Mouse (Mus musculus): ENCODE results near the gene Dll3. TPM values are rescaled to one million over a fixed set of nuclear protein-coding genes. Genes with fewer than 3 reads are reported as not detected.

The Dll3 gene
- polyA plus RNA-seq, 1 experiment from 2014 or later, result 16.3 TPM

GRCm38 (mm10) chr7:28338108-28338998 lies 36.3 kb upstream of the Dll3 start, which contains the start of gene Supt5:
TSS of gene Supt5 (minus strand) at chr7:28338746.
- Histone ChIP-seq H3K27ac (ENCODE audit: low read depth, low read length) (peak within 1 kb of the TSS; percentile 82), H3K4me2 (ENCODE audit: low read length) (peak within 1 kb of the TSS; percentile 84), H3K27me3 (replicated peaks; ENCODE audit: control insufficient read depth, insufficient read depth, low read length) (no peaks in the 10 kb centered on the region), H3K4me1 (ENCODE audit: control insufficient read depth, insufficient read depth, low read length) (0 out of 2 replicates have a peak, but pooled peaks cover 4% of the 10 kb centered on the region), H3K4me3 (ENCODE audit: low read depth, low read length) (peak within 1 kb of the TSS; percentile 91), H3K9ac (ENCODE audit: low read length) (peak within 1 kb of the TSS; percentile 97), H3K36me3 (ENCODE audit: control insufficient read depth, insufficient read depth, low read length) (peaks cover 8% of the 10 kb centered on the region; the same call in 1 of the 2 replicates), H3K9me3 (replicated peaks; ENCODE audit: control insufficient read depth, low read length) (no peaks in the 10 kb centered on the region)
- DNase-seq (ENCODE audit: low spot score) (peak; percentile 100), ATAC-seq (peak; percentile 99)
- under 1% methylated on average over 77 of the region's 77 CpGs for WGBS

- Histone ChIP-seq H3K36me3 (ENCODE audit: control insufficient read depth, insufficient read depth, low read length) (peaks cover 25% of the 10 kb centered on the region), H3K4me3 (ENCODE audit: low read depth, low read length) (no peak overlapping the region), H3K27me3 (replicated peaks; ENCODE audit: control insufficient read depth, insufficient read depth, low read length) (no peaks in the 10 kb centered on the region), H3K9ac (ENCODE audit: low read length) (no peak overlapping the region), H3K4me2 (ENCODE audit: low read length) (no peak overlapping the region), H3K9me3 (replicated peaks; ENCODE audit: control insufficient read depth, low read length) (no peaks in the 10 kb centered on the region), H3K27ac (ENCODE audit: low read depth, low read length) (no peak overlapping the region), H3K4me1 (ENCODE audit: control insufficient read depth, insufficient read depth, low read length) (0 out of 2 replicates have a peak, but pooled peaks cover 4% of the 10 kb centered on the region)
- DNase-seq (ENCODE audit: low spot score) (no peak), ATAC-seq (no peak)
- WGBS, result 83% methylated on average over 2 of the region's 2 CpGs
Observed at GRCm38 (mm10) chr7:28335471-28335870, 33.4 kb upstream of the Dll3 start.

GRCm38 (mm10) chr7:28334534-28334933 lies 32.5 kb upstream of the Dll3 start:
- 0 out of 2 replicates have a peak, but pooled peaks cover 4% of the 10 kb centered on the region for H3K4me1 ChIP-seq (ENCODE audit: control insufficient read depth, insufficient read depth, low read length)
- no peaks in the 10 kb centered on the region for H3K27me3 ChIP-seq (replicated peaks; ENCODE audit: control insufficient read depth, insufficient read depth, low read length)
- H3K36me3 ChIP-seq (ENCODE audit: control insufficient read depth, insufficient read depth, low read length), result peaks cover 34% of the 10 kb centered on the region
- H3K4me3 ChIP-seq (ENCODE audit: low read depth, low read length), result no peak overlapping the region
- 86% methylated on average over 4 of the region's 4 CpGs for WGBS
- no peak overlapping the region for H3K27ac ChIP-seq (ENCODE audit: low read depth, low read length)
- no peaks in the 10 kb centered on the region for H3K9me3 ChIP-seq (replicated peaks; ENCODE audit: control insufficient read depth, low read length)
- ATAC-seq (no peak), DNase-seq (ENCODE audit: low spot score) (no peak)
- no peak overlapping the region for H3K9ac ChIP-seq (ENCODE audit: low read length)
- no peak overlapping the region for H3K4me2 ChIP-seq (ENCODE audit: low read length)

- Histone ChIP-seq H3K36me3 (ENCODE audit: control insufficient read depth, insufficient read depth, low read length) (peaks cover 86% of the 10 kb centered on the region), H3K9ac (ENCODE audit: low read length) (no peak overlapping the region), H3K4me1 (ENCODE audit: control insufficient read depth, insufficient read depth, low read length) (no peaks in the 10 kb centered on the region), H3K4me3 (ENCODE audit: low read depth, low read length) (no peak overlapping the region), H3K4me2 (ENCODE audit: low read length) (no peak overlapping the region), H3K9me3 (replicated peaks; ENCODE audit: control insufficient read depth, low read length) (no peaks in the 10 kb centered on the region), H3K27me3 (replicated peaks; ENCODE audit: control insufficient read depth, insufficient read depth, low read length) (no peaks in the 10 kb centered on the region), H3K27ac (ENCODE audit: low read depth, low read length) (no peak overlapping the region)
- no peak for ATAC-seq
- DNase-seq (ENCODE audit: low spot score), result no peak
- 96% methylated on average over 2 of the region's 2 CpGs for WGBS
Observed at GRCm38 (mm10) chr7:28328260-28328659, 26.2 kb upstream of the Dll3 start.

- Histone ChIP-seq H3K4me3 (ENCODE audit: low read depth, low read length) (no peak overlapping the region), H3K27me3 (replicated peaks; ENCODE audit: control insufficient read depth, insufficient read depth, low read length) (no peaks in the 10 kb centered on the region), H3K36me3 (ENCODE audit: control insufficient read depth, insufficient read depth, low read length) (peaks cover 98% of the 10 kb centered on the region), H3K9me3 (replicated peaks; ENCODE audit: control insufficient read depth, low read length) (no peaks in the 10 kb centered on the region), H3K27ac (ENCODE audit: low read depth, low read length) (no peak overlapping the region), H3K9ac (ENCODE audit: low read length) (no peak overlapping the region), H3K4me1 (ENCODE audit: control insufficient read depth, insufficient read depth, low read length) (no peaks in the 10 kb centered on the region), H3K4me2 (ENCODE audit: low read length) (no peak overlapping the region)
- 85% methylated on average over 4 of the region's 4 CpGs for WGBS
- ATAC-seq, result no peak
- no peak for DNase-seq (ENCODE audit: low spot score)
Observed at GRCm38 (mm10) chr7:28326457-28326856, 24.4 kb upstream of the Dll3 start.

GRCm38 (mm10) chr7:28325293-28325692 lies 23.3 kb upstream of the Dll3 start:
- WGBS, result 94% methylated on average over 8 of the region's 8 CpGs
- no peak overlapping the region for H3K4me2 ChIP-seq (ENCODE audit: low read length)
- H3K4me3 ChIP-seq (ENCODE audit: low read depth, low read length), result no peak overlapping the region
- H3K4me1 ChIP-seq (ENCODE audit: control insufficient read depth, insufficient read depth, low read length), result no peaks in the 10 kb centered on the region
- H3K9me3 ChIP-seq (replicated peaks; ENCODE audit: control insufficient read depth, low read length), result no peaks in the 10 kb centered on the region
- no peak overlapping the region for H3K9ac ChIP-seq (ENCODE audit: low read length)
- ATAC-seq, result no peak
- DNase-seq (ENCODE audit: low spot score), result no peak
- H3K27me3 ChIP-seq (replicated peaks; ENCODE audit: control insufficient read depth, insufficient read depth, low read length), result no peaks in the 10 kb centered on the region
- peaks cover 98% of the 10 kb centered on the region for H3K36me3 ChIP-seq (ENCODE audit: control insufficient read depth, insufficient read depth, low read length)
- no peak overlapping the region for H3K27ac ChIP-seq (ENCODE audit: low read depth, low read length)

GRCm38 (mm10) chr7:28321974-28322720 lies 20.1 kb upstream of the Dll3 start:
- Histone ChIP-seq H3K9ac (ENCODE audit: low read length) (no peak overlapping the region), H3K4me3 (ENCODE audit: low read depth, low read length) (no peak overlapping the region), H3K4me1 (ENCODE audit: control insufficient read depth, insufficient read depth, low read length) (no peaks in the 10 kb centered on the region), H3K36me3 (ENCODE audit: control insufficient read depth, insufficient read depth, low read length) (peaks cover 99% of the 10 kb centered on the region), H3K27ac (ENCODE audit: low read depth, low read length) (no peak overlapping the region), H3K4me2 (ENCODE audit: low read length) (no peak overlapping the region), H3K27me3 (replicated peaks; ENCODE audit: control insufficient read depth, insufficient read depth, low read length) (no peaks in the 10 kb centered on the region), H3K9me3 (replicated peaks; ENCODE audit: control insufficient read depth, low read length) (no peaks in the 10 kb centered on the region)
- 96% methylated on average over 15 of the region's 15 CpGs for whole genome bisulfite sequencing
- ATAC-seq (no peak), DNase-seq (ENCODE audit: low spot score) (no peak)

- Histone ChIP-seq H3K4me2 (ENCODE audit: low read length) (no peak overlapping the region), H3K9ac (ENCODE audit: low read length) (no peak overlapping the region), H3K27ac (ENCODE audit: low read depth, low read length) (no peak overlapping the region), H3K4me1 (ENCODE audit: control insufficient read depth, insufficient read depth, low read length) (no peaks in the 10 kb centered on the region), H3K27me3 (replicated peaks; ENCODE audit: control insufficient read depth, insufficient read depth, low read length) (no peaks in the 10 kb centered on the region), H3K4me3 (ENCODE audit: low read depth, low read length) (no peak overlapping the region), H3K9me3 (replicated peaks; ENCODE audit: control insufficient read depth, low read length) (no peaks in the 10 kb centered on the region), H3K36me3 (ENCODE audit: control insufficient read depth, insufficient read depth, low read length) (peaks cover 97% of the 10 kb centered on the region)
- DNase-seq (ENCODE audit: low spot score) (no peak), ATAC-seq (no peak)
- 95% methylated on average over 17 of the region's 17 CpGs for WGBS
Observed at GRCm38 (mm10) chr7:28318714-28319113, 16.7 kb upstream of the Dll3 start.

Measured in forebrain, embryonic 14.5 days (tissue).